Mouse (Mus musculus) frontal cortex, adult 2 months (tissue): ENCODE data around the gene Phf11c. TPM values are rescaled to one million over a fixed set of nuclear protein-coding genes. Genes with fewer than 3 reads are reported as not detected.
"Not testable (repeated sequence)": the region's sequence is repeated elsewhere in the genome, so short reads cannot be mapped to it uniquely, and the experiment has no call there.

ENCODE experiments used
- DNase-seq, 2 experiments: peaks; one replicate each; pipeline ENCODE4 v3.0.0; 2022; ENCODE audit warnings: low spot score in 1 of 2; ENCODE audit errors: extremely low spot score in 1 of 2
- polyA plus RNA-seq: library from polyadenylated mRNA; depleted of rRNA; stranded (reverse); fragments of >200 nt; gene quantifications from 2 replicates; pipeline ENCODE4 v1.2.3, GENCODE M21; 2012; rRNA removed

Gene Phf11c
- polyA plus RNA-seq, result 0.56 and 0.76 TPM in 2 replicates

GRCm38 (mm10) chr14:59395281-59395680 is at the start of gene Phf11c:
Gene Phf11c (minus strand): TSS chr14:59395381.
- DNase-seq, result no peak

GRCm38 (mm10) chr14:59441472-59441805 is 46.3 kb upstream of the Phf11c start:
- DNase-seq, result no peak

GRCm38 (mm10) chr14:59440558-59441471 is 45.6 kb upstream of the Phf11c start, which contains the start of the genes Setdb2 and Cab39l:
Gene Setdb2 (minus strand): TSS chr14:59440884.
Gene Cab39l (plus strand): TSS chr14:59440972.
- DNase-seq, result peak; percentile 85 to 95

- peak in 1 of 2 experiments; percentile 6 for DNase-seq
These were observed 44.9 kb upstream of the Phf11c start for GRCm38 (mm10) chr14:59440039-59440438.

- DNase-seq, result no peak
These were observed 43.3 kb upstream of the Phf11c start for GRCm38 (mm10) chr14:59438505-59438904.

GRCm38 (mm10) chr14:59437398-59437797 is 42.2 kb upstream of the Phf11c start:
- DNase-seq, result no peak

GRCm38 (mm10) chr14:59435206-59435605 is 40.0 kb upstream of the Phf11c start:
- no peak for DNase-seq

- DNase-seq, result no peak
These were observed 38.7 kb upstream of the Phf11c start for GRCm38 (mm10) chr14:59433902-59434301.

GRCm38 (mm10) chr14:59430556-59430955 is 35.4 kb upstream of the Phf11c start:
- no peak for DNase-seq

GRCm38 (mm10) chr14:59422912-59423663 is 27.9 kb upstream of the Phf11c start:
- DNase-seq, result no peak

GRCm38 (mm10) chr14:59418171-59418570 is 23.0 kb upstream of the Phf11c start:
- no peak for DNase-seq

GRCm38 (mm10) chr14:59414979-59415378 is 19.8 kb upstream of the Phf11c start:
- DNase-seq, result not testable (repeated sequence)

- no peak for DNase-seq
These were observed 1.8 kb upstream of the Phf11c start for GRCm38 (mm10) chr14:59396999-59397398.

GRCm38 (mm10) chr14:59390181-59390580 is 5.0 kb downstream of the Phf11c start:
- peak; percentile 22 to 60 for DNase-seq

- DNase-seq, result no peak
These were observed 5.6 kb downstream of the Phf11c start for GRCm38 (mm10) chr14:59389532-59389931.

GRCm38 (mm10) chr14:59370348-59371068 is 24.7 kb downstream of the Phf11c start:
- DNase-seq, result no peak

- no peak for DNase-seq
These were observed 28.6 kb downstream of the Phf11c start for GRCm38 (mm10) chr14:59366386-59367105.

GRCm38 (mm10) chr14:59365244-59365644 is 29.9 kb downstream of the Phf11c start, which contains the start of gene Phf11d:
Gene Phf11d (minus strand): TSS chr14:59365470.
- DNase-seq, result peak; percentile 1 to 34

- not testable (repeated sequence) for DNase-seq
These were observed 54.0 kb downstream of the Phf11c start, which contains the start of gene Phf11b for GRCm38 (mm10) chr14:59341189-59341588. Gene Phf11b (minus strand): TSS chr14:59341351.

- DNase-seq, result no peak
These were observed 55.6 kb downstream of the Phf11c start for GRCm38 (mm10) chr14:59339541-59339940.
